Mouse (Mus musculus): ENCODE results near the gene Sfxn5. TPM values are rescaled to one million over a fixed set of nuclear protein-coding genes. Genes with fewer than 3 reads are reported as not detected.

Gene Sfxn5
- polyA plus RNA-seq, 1 experiment from 2014 or later: 5.6 TPM

GRCm38 (mm10) chr6:85253275-85253674, 79.9 kb downstream of the Sfxn5 start:
- Histone ChIP-seq H3K27ac (ENCODE audit: low read depth, low read length) (no peak overlapping the region), H3K9me3 (replicated peaks; ENCODE audit: control insufficient read depth, low read length) (no peaks in the 10 kb centered on the region), H3K4me3 (ENCODE audit: low read depth, low read length) (no peak overlapping the region), H3K36me3 (ENCODE audit: control insufficient read depth, insufficient read depth, low read length) (no peaks in the 10 kb centered on the region), H3K27me3 (ENCODE audit: control insufficient read depth, insufficient read depth, low read length) (no peaks in the 10 kb centered on the region), H3K4me1 (ENCODE audit: control insufficient read depth, insufficient read depth, low read length) (peaks cover 14% of the 10 kb centered on the region), H3K4me2 (no peak overlapping the region), H3K9ac (ENCODE audit: low read depth, low read length) (no peak overlapping the region)
- WGBS (ENCODE audit: insufficient replicate concordance): 65% methylated on average over 3 of the region's 3 CpGs
- no peak for ATAC-seq (replicated peaks; ENCODE audit: insufficient number of reproducible peaks, low FRiP score, low TSS enrichment)

GRCm38 (mm10) chr6:85252251-85253058, 80.8 kb downstream of the Sfxn5 start:
- no peaks in the 10 kb centered on the region for H3K9me3 ChIP-seq (replicated peaks; ENCODE audit: control insufficient read depth, low read length)
- H3K4me1 ChIP-seq (ENCODE audit: control insufficient read depth, insufficient read depth, low read length): peaks cover 14% of the 10 kb centered on the region
- H3K36me3 ChIP-seq (ENCODE audit: control insufficient read depth, insufficient read depth, low read length): no peaks in the 10 kb centered on the region
- no peak overlapping the region for H3K4me2 ChIP-seq
- no peak overlapping the region for H3K4me3 ChIP-seq (ENCODE audit: low read depth, low read length)
- WGBS (ENCODE audit: insufficient replicate concordance): 87% methylated on average over 17 of the region's 17 CpGs
- no peak overlapping the region for H3K27ac ChIP-seq (ENCODE audit: low read depth, low read length)
- ATAC-seq (replicated peaks; ENCODE audit: insufficient number of reproducible peaks, low FRiP score, low TSS enrichment): no peak
- H3K9ac ChIP-seq (ENCODE audit: low read depth, low read length): no peak overlapping the region
- no peaks in the 10 kb centered on the region for H3K27me3 ChIP-seq (ENCODE audit: control insufficient read depth, insufficient read depth, low read length)

GRCm38 (mm10) chr6:85250811-85251241, 82.4 kb downstream of the Sfxn5 start:
- no peaks in the 10 kb centered on the region for H3K27me3 ChIP-seq (ENCODE audit: control insufficient read depth, insufficient read depth, low read length)
- H3K4me3 ChIP-seq (ENCODE audit: low read depth, low read length): no peak overlapping the region
- H3K9ac ChIP-seq (ENCODE audit: low read depth, low read length): no peak overlapping the region
- no peaks in the 10 kb centered on the region for H3K36me3 ChIP-seq (ENCODE audit: control insufficient read depth, insufficient read depth, low read length)
- H3K9me3 ChIP-seq (replicated peaks; ENCODE audit: control insufficient read depth, low read length): no peaks in the 10 kb centered on the region
- no peak overlapping the region for H3K27ac ChIP-seq (ENCODE audit: low read depth, low read length)
- no peak overlapping the region for H3K4me2 ChIP-seq
- 26% methylated on average over 6 of the region's 6 CpGs for WGBS (ENCODE audit: insufficient replicate concordance)
- H3K4me1 ChIP-seq (ENCODE audit: control insufficient read depth, insufficient read depth, low read length): peaks cover 14% of the 10 kb centered on the region
- ATAC-seq (replicated peaks; ENCODE audit: insufficient number of reproducible peaks, low FRiP score, low TSS enrichment): no peak

- no peak overlapping the region for H3K4me3 ChIP-seq (ENCODE audit: low read depth, low read length)
- H3K9ac ChIP-seq (ENCODE audit: low read depth, low read length): no peak overlapping the region
- H3K27ac ChIP-seq (ENCODE audit: low read depth, low read length): no peak overlapping the region
- H3K27me3 ChIP-seq (ENCODE audit: control insufficient read depth, insufficient read depth, low read length): no peaks in the 10 kb centered on the region
- H3K9me3 ChIP-seq (replicated peaks; ENCODE audit: control insufficient read depth, low read length): no peaks in the 10 kb centered on the region
- whole genome bisulfite sequencing (ENCODE audit: insufficient replicate concordance): 80% methylated on average over 9 of the region's 9 CpGs
- H3K4me2 ChIP-seq: no peak overlapping the region
- H3K4me1 ChIP-seq (ENCODE audit: control insufficient read depth, insufficient read depth, low read length): peaks cover 14% of the 10 kb centered on the region
- ATAC-seq (replicated peaks; ENCODE audit: insufficient number of reproducible peaks, low FRiP score, low TSS enrichment): no peak
- H3K36me3 ChIP-seq (ENCODE audit: control insufficient read depth, insufficient read depth, low read length): no peaks in the 10 kb centered on the region
Measured at GRCm38 (mm10) chr6:85249821-85250220, 83.4 kb downstream of the Sfxn5 start.

GRCm38 (mm10) chr6:85239044-85239489, 94.2 kb downstream of the Sfxn5 start:
- H3K9ac ChIP-seq (ENCODE audit: low read depth, low read length): no peak overlapping the region
- ATAC-seq (replicated peaks; ENCODE audit: insufficient number of reproducible peaks, low FRiP score, low TSS enrichment): no peak; the same call in 1 of the 2 replicates
- no peaks in the 10 kb centered on the region for H3K27me3 ChIP-seq (ENCODE audit: control insufficient read depth, insufficient read depth, low read length)
- WGBS (ENCODE audit: insufficient replicate concordance): 12% methylated on average over 4 of the region's 4 CpGs
- H3K4me2 ChIP-seq: 0 out of 2 replicates have a peak overlapping the region, but pooled peaks have one; percentile 5
- no peak overlapping the region for H3K4me3 ChIP-seq (ENCODE audit: low read depth, low read length)
- H3K27ac ChIP-seq (ENCODE audit: low read depth, low read length): no peak overlapping the region
- H3K4me1 ChIP-seq (ENCODE audit: control insufficient read depth, insufficient read depth, low read length): peaks cover 5% of the 10 kb centered on the region
- H3K9me3 ChIP-seq (replicated peaks; ENCODE audit: control insufficient read depth, low read length): no peaks in the 10 kb centered on the region
- no peaks in the 10 kb centered on the region for H3K36me3 ChIP-seq (ENCODE audit: control insufficient read depth, insufficient read depth, low read length)

GRCm38 (mm10) chr6:85237595-85238337, 95.5 kb downstream of the Sfxn5 start:
- H3K9me3 ChIP-seq (replicated peaks; ENCODE audit: control insufficient read depth, low read length): no peaks in the 10 kb centered on the region
- H3K4me3 ChIP-seq (ENCODE audit: low read depth, low read length): no peak overlapping the region
- no peaks in the 10 kb centered on the region for H3K27me3 ChIP-seq (ENCODE audit: control insufficient read depth, insufficient read depth, low read length)
- no peak overlapping the region for H3K27ac ChIP-seq (ENCODE audit: low read depth, low read length)
- no peak overlapping the region for H3K4me2 ChIP-seq
- H3K36me3 ChIP-seq (ENCODE audit: control insufficient read depth, insufficient read depth, low read length): no peaks in the 10 kb centered on the region
- H3K9ac ChIP-seq (ENCODE audit: low read depth, low read length): no peak overlapping the region
- no peak for ATAC-seq (replicated peaks; ENCODE audit: insufficient number of reproducible peaks, low FRiP score, low TSS enrichment)
- peaks cover 5% of the 10 kb centered on the region for H3K4me1 ChIP-seq (ENCODE audit: control insufficient read depth, insufficient read depth, low read length)
- WGBS (ENCODE audit: insufficient replicate concordance): 60% methylated on average over 10 of the region's 10 CpGs

GRCm38 (mm10) chr6:85237001-85237400, 96.2 kb downstream of the Sfxn5 start:
- peaks cover 5% of the 10 kb centered on the region for H3K4me1 ChIP-seq (ENCODE audit: control insufficient read depth, insufficient read depth, low read length)
- no peak overlapping the region for H3K9ac ChIP-seq (ENCODE audit: low read depth, low read length)
- H3K27me3 ChIP-seq (ENCODE audit: control insufficient read depth, insufficient read depth, low read length): no peaks in the 10 kb centered on the region
- no peaks in the 10 kb centered on the region for H3K9me3 ChIP-seq (replicated peaks; ENCODE audit: control insufficient read depth, low read length)
- no peak overlapping the region for H3K27ac ChIP-seq (ENCODE audit: low read depth, low read length)
- no peak for ATAC-seq (replicated peaks; ENCODE audit: insufficient number of reproducible peaks, low FRiP score, low TSS enrichment)
- no peak overlapping the region for H3K4me3 ChIP-seq (ENCODE audit: low read depth, low read length)
- H3K36me3 ChIP-seq (ENCODE audit: control insufficient read depth, insufficient read depth, low read length): no peaks in the 10 kb centered on the region
- WGBS (ENCODE audit: insufficient replicate concordance): 41% methylated on average over 5 of the region's 5 CpGs
- no peak overlapping the region for H3K4me2 ChIP-seq

GRCm38 (mm10) chr6:85234796-85235195, 98.4 kb downstream of the Sfxn5 start:
- no peaks in the 10 kb centered on the region for H3K36me3 ChIP-seq (ENCODE audit: control insufficient read depth, insufficient read depth, low read length)
- no peak for ATAC-seq (replicated peaks; ENCODE audit: insufficient number of reproducible peaks, low FRiP score, low TSS enrichment)
- WGBS (ENCODE audit: insufficient replicate concordance): 38% methylated on average over 5 of the region's 5 CpGs
- no peak overlapping the region for H3K27ac ChIP-seq (ENCODE audit: low read depth, low read length)
- no peaks in the 10 kb centered on the region for H3K9me3 ChIP-seq (replicated peaks; ENCODE audit: control insufficient read depth, low read length)
- peaks cover 2% of the 10 kb centered on the region; the same call in 1 of the 2 replicates for H3K27me3 ChIP-seq (ENCODE audit: control insufficient read depth, insufficient read depth, low read length)
- no peak overlapping the region for H3K9ac ChIP-seq (ENCODE audit: low read depth, low read length)
- peaks cover 5% of the 10 kb centered on the region for H3K4me1 ChIP-seq (ENCODE audit: control insufficient read depth, insufficient read depth, low read length)
- H3K4me3 ChIP-seq (ENCODE audit: low read depth, low read length): no peak overlapping the region
- H3K4me2 ChIP-seq: no peak overlapping the region

Data from heart, embryonic 11.5 days (tissue).